Mouse (Mus musculus): ENCODE results near the gene Pdss2. TPM values are rescaled to one million over a fixed set of nuclear protein-coding genes. Genes with fewer than 3 reads are reported as not detected.

The Pdss2 gene
- total RNA-seq, 1 experiment from 2014 or later, result 26.9 TPM

- no peak for ATAC-seq (replicated peaks; ENCODE audit: low read depth, poor library complexity, severe bottlenecking)
Observed at GRCm38 (mm10) chr10:43420660-43421413, 199.6 kb downstream of the Pdss2 start.

- ATAC-seq (replicated peaks; ENCODE audit: low read depth, poor library complexity, severe bottlenecking), result no peak
Observed at GRCm38 (mm10) chr10:43422061-43422770, 200.9 kb downstream of the Pdss2 start.

GRCm38 (mm10) chr10:43424545-43424944 is 203.3 kb downstream of the Pdss2 start:
- peak; percentile 76 for ATAC-seq (replicated peaks; ENCODE audit: low read depth, poor library complexity, severe bottlenecking)

GRCm38 (mm10) chr10:43430606-43431005 is 209.3 kb downstream of the Pdss2 start:
- ATAC-seq (replicated peaks; ENCODE audit: low read depth, poor library complexity, severe bottlenecking), result no peak

GRCm38 (mm10) chr10:43434326-43434725 is 213.0 kb downstream of the Pdss2 start:
- no peak for ATAC-seq (replicated peaks; ENCODE audit: low read depth, poor library complexity, severe bottlenecking)

GRCm38 (mm10) chr10:43435757-43436156 is 214.5 kb downstream of the Pdss2 start:
- ATAC-seq (replicated peaks; ENCODE audit: low read depth, poor library complexity, severe bottlenecking), result no peak

GRCm38 (mm10) chr10:43439492-43439941 is 218.2 kb downstream of the Pdss2 start:
- no peak for ATAC-seq (replicated peaks; ENCODE audit: low read depth, poor library complexity, severe bottlenecking)

GRCm38 (mm10) chr10:43440050-43440449 is 218.8 kb downstream of the Pdss2 start:
- ATAC-seq (replicated peaks; ENCODE audit: low read depth, poor library complexity, severe bottlenecking), result no peak

GRCm38 (mm10) chr10:43440981-43441740 is 219.9 kb downstream of the Pdss2 start:
- ATAC-seq (replicated peaks; ENCODE audit: low read depth, poor library complexity, severe bottlenecking), result no peak

- ATAC-seq (replicated peaks; ENCODE audit: low read depth, poor library complexity, severe bottlenecking), result no peak
Observed at GRCm38 (mm10) chr10:43448656-43449055, 227.4 kb downstream of the Pdss2 start.

- peak; percentile 93 for ATAC-seq (replicated peaks; ENCODE audit: low read depth, poor library complexity, severe bottlenecking)
Observed at GRCm38 (mm10) chr10:43451848-43452662, 230.8 kb downstream of the Pdss2 start.

- no peak for ATAC-seq (replicated peaks; ENCODE audit: low read depth, poor library complexity, severe bottlenecking)
Observed at GRCm38 (mm10) chr10:43452663-43452996, 231.3 kb downstream of the Pdss2 start.

GRCm38 (mm10) chr10:43454219-43454618 is 232.9 kb downstream of the Pdss2 start:
- no peak for ATAC-seq (replicated peaks; ENCODE audit: low read depth, poor library complexity, severe bottlenecking)

- no peak for ATAC-seq (replicated peaks; ENCODE audit: low read depth, poor library complexity, severe bottlenecking)
Observed at GRCm38 (mm10) chr10:43454671-43455070, 233.4 kb downstream of the Pdss2 start.

- ATAC-seq (replicated peaks; ENCODE audit: low read depth, poor library complexity, severe bottlenecking), result no peak
Observed at GRCm38 (mm10) chr10:43462821-43463220, 241.5 kb downstream of the Pdss2 start.

GRCm38 (mm10) chr10:43463227-43463626 is 241.9 kb downstream of the Pdss2 start:
- no peak for ATAC-seq (replicated peaks; ENCODE audit: low read depth, poor library complexity, severe bottlenecking)

GRCm38 (mm10) chr10:43466223-43466622 is 244.9 kb downstream of the Pdss2 start:
- no peak for ATAC-seq (replicated peaks; ENCODE audit: low read depth, poor library complexity, severe bottlenecking)

GRCm38 (mm10) chr10:43467659-43468058 is 246.4 kb downstream of the Pdss2 start:
- peak; percentile 65; the same call in 1 of the 2 replicates for ATAC-seq (replicated peaks; ENCODE audit: low read depth, poor library complexity, severe bottlenecking)

GRCm38 (mm10) chr10:43468293-43468692 is 247.0 kb downstream of the Pdss2 start:
- ATAC-seq (replicated peaks; ENCODE audit: low read depth, poor library complexity, severe bottlenecking), result no peak

GRCm38 (mm10) chr10:43475376-43475775 is 254.1 kb downstream of the Pdss2 start:
- ATAC-seq (replicated peaks; ENCODE audit: low read depth, poor library complexity, severe bottlenecking), result no peak

Data from common myeloid progenitor, adult 5-6 weeks (primary cell).